ENCODE assay signal across 12 mouse cellular contexts in the genomic region with DNA sequence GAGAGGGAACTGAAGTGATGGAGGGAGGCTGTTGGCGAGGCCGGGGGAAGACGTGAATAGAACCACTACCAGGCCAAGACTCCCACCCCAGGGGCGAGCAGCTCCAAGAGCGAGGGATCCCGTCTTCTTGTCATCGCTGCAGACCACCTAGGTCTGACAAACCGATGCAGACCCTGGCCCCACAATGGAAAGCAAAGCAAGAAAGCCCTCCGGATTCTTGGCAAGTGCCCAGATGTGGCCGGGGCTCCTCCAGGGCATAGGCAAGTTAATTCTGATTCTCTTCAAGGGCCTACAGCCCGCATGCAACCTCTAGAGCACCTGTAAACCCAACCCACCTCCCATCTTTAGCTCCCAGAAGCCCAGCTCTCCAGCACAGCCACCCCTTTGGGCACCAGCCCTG. TPM values are rescaled to one million over a fixed set of nuclear protein-coding genes. Genes with fewer than 3 reads are reported as not detected.
DNase-seq lines count a peak whose midpoint lies in the region; ATAC-seq lines count a peak whose summit lies in the region.
"Had no signal": no experiment of that assay in that cellular context is flagged by ENCODE, and none has a peak within 500 bp of the region (broad histone marks: within the 10 kb centered on the region; RNA-seq: fewer than 3 reads in every experiment).

No protein-coding gene starts in this region.

- peak overlapping the region; percentile 89 for H3K27ac ChIP-seq in lung, embryonic 15.5 days
- peak overlapping the region; percentile 45; the same call in 1 of the 2 replicates for H3K27ac ChIP-seq in intestine, embryonic 16.5 days (ENCODE audit: low read length)
- peak overlapping the region; percentile 88 for H3K27ac ChIP-seq in neural tube, embryonic 14.5 days (ENCODE audit: low read depth, low read length)

- DNase-seq in cerebellum, adult 9-11 months: peak; percentile 53
- no peak for DNase-seq in cerebellum, postnatal 4 days (ENCODE audit: low spot score in 2 of 2)
- no peak for DNase-seq in lung, postnatal 25 days (ENCODE audit: low spot score)
- DNase-seq in testis, postnatal 14 days (ENCODE audit: low spot score): no peak
- DNase-seq in natural killer cell, adult 2 months (ENCODE audit: low spot score in 2 of 2): no peak
- DNase-seq: embryo, embryonic 11 days; kidney, postnatal 14 days had no signal

- WGBS in lung, embryonic 15.5 days: 61% methylated on average over 11 of the region's 11 CpGs
- WGBS in intestine, embryonic 16.5 days: 74% methylated on average over 11 of the region's 11 CpGs
- 62% methylated on average over 11 of the region's 11 CpGs for WGBS in neural tube, embryonic 14.5 days

- ATAC-seq in lung, embryonic 15.5 days (ENCODE audit: borderline replicate concordance, extremely low read depth, low FRiP score, low TSS enrichment): no peak
- no peak for ATAC-seq in intestine, embryonic 16.5 days
- ATAC-seq in neural tube, embryonic 14.5 days (ENCODE audit: low read depth): no peak
- ATAC-seq: activated CD4-positive, CD25-positive, alpha-beta regulatory T cell, adult 4 months had no signal

- no peak overlapping the region for H3K9ac ChIP-seq in lung, embryonic 15.5 days
- peak overlapping the region; percentile 36 for H3K9ac ChIP-seq in intestine, embryonic 16.5 days (ENCODE audit: low read depth, low read length)
- 0 out of 2 replicates have a peak overlapping the region, but pooled peaks have one; percentile 37 for H3K9ac ChIP-seq in neural tube, embryonic 14.5 days (replicated peaks; ENCODE audit: low read depth, low read length)

- H3K36me3 ChIP-seq in lung, embryonic 15.5 days: peaks cover 44% of the 10 kb centered on the region
- H3K36me3 ChIP-seq in intestine, embryonic 16.5 days (ENCODE audit: control insufficient read depth, insufficient read depth, low read length): peaks cover 39% of the 10 kb centered on the region
- H3K36me3 ChIP-seq in neural tube, embryonic 14.5 days (ENCODE audit: control insufficient read depth, insufficient read depth, low read length): peaks cover 40% of the 10 kb centered on the region

- H3K27me3 ChIP-seq in lung, embryonic 15.5 days: no peaks in the 10 kb centered on the region
- H3K27me3 ChIP-seq in intestine, embryonic 16.5 days (replicated peaks; ENCODE audit: control insufficient read depth, insufficient read depth, low read length): no peaks in the 10 kb centered on the region
- no peaks in the 10 kb centered on the region for H3K27me3 ChIP-seq in neural tube, embryonic 14.5 days (ENCODE audit: control insufficient read depth, insufficient read depth, low read length)

- H3K4me3 ChIP-seq in lung, embryonic 15.5 days: no peak overlapping the region
- H3K4me3 ChIP-seq in intestine, embryonic 16.5 days (ENCODE audit: low read length): no peak overlapping the region
- no peak overlapping the region for H3K4me3 ChIP-seq in neural tube, embryonic 14.5 days (ENCODE audit: low read depth, low read length)

- H3K4me1 ChIP-seq in lung, embryonic 15.5 days: peaks cover 97% of the 10 kb centered on the region
- peaks cover 88% of the 10 kb centered on the region for H3K4me1 ChIP-seq in intestine, embryonic 16.5 days (ENCODE audit: control insufficient read depth, insufficient read depth, low read length)
- peaks cover 76% of the 10 kb centered on the region for H3K4me1 ChIP-seq in neural tube, embryonic 14.5 days (ENCODE audit: control insufficient read depth, insufficient read depth, low read length)

- H3K9me3 ChIP-seq in lung, embryonic 15.5 days: no peaks in the 10 kb centered on the region
- H3K9me3 ChIP-seq in intestine, embryonic 16.5 days (ENCODE audit: control insufficient read depth, low read length): no peaks in the 10 kb centered on the region
- no peaks in the 10 kb centered on the region for H3K9me3 ChIP-seq in neural tube, embryonic 14.5 days (ENCODE audit: control insufficient read depth, low read length)

- peak overlapping the region; percentile 9; the same call in 1 of the 2 replicates for H3K4me2 ChIP-seq in lung, embryonic 15.5 days
- H3K4me2 ChIP-seq in intestine, embryonic 16.5 days (ENCODE audit: low read depth, low read length): no peak overlapping the region
- peak overlapping the region; percentile 24 for H3K4me2 ChIP-seq in neural tube, embryonic 14.5 days (ENCODE audit: low read depth, low read length)
- H3K4me2 ChIP-seq: liver, embryonic 11.5 days had no signal

RNA-seq across cellular contexts. Expression of a gene that starts 11.4 kb away (rescaled TPM):
- 145 and 157 TPM in 2 replicates for polyA plus RNA-seq in lung, embryonic 15.5 days (2015; fragmentation: Nextera tagmentation; extraction: Ambion mirVana)
- 56.5 and 65.5 TPM in 2 replicates for polyA plus RNA-seq in intestine, embryonic 16.5 days (2015; fragmentation: Nextera tagmentation; extraction: Ambion mirVana)
- polyA plus RNA-seq in neural tube, embryonic 14.5 days (2014; fragmentation: Nextera tagmentation; extraction: Ambion mirVana): 57.9 and 59.2 TPM in 2 replicates

RNA-seq across cellular contexts. Expression of a gene that starts 15.3 kb away (rescaled TPM):
- 11.4 TPM in 2 replicates for polyA plus RNA-seq in lung, embryonic 15.5 days (2015; fragmentation: Nextera tagmentation; extraction: Ambion mirVana)
- polyA plus RNA-seq in intestine, embryonic 16.5 days (2015; fragmentation: Nextera tagmentation; extraction: Ambion mirVana): 6.8 and 8.2 TPM in 2 replicates
- 1.3 and 3.5 TPM in 2 replicates for polyA plus RNA-seq in neural tube, embryonic 14.5 days (2014; fragmentation: Nextera tagmentation; extraction: Ambion mirVana)

RNA-seq across cellular contexts. Expression of a gene that starts 18.8 kb away (rescaled TPM):
- 232 and 246 TPM in 2 replicates for polyA plus RNA-seq in lung, embryonic 15.5 days (2015; fragmentation: Nextera tagmentation; extraction: Ambion mirVana)
- 168 and 186 TPM in 2 replicates for polyA plus RNA-seq in intestine, embryonic 16.5 days (2015; fragmentation: Nextera tagmentation; extraction: Ambion mirVana)
- 44.7 and 46.8 TPM in 2 replicates for polyA plus RNA-seq in neural tube, embryonic 14.5 days (2014; fragmentation: Nextera tagmentation; extraction: Ambion mirVana)

RNA-seq across cellular contexts. Expression of a gene that starts 43.5 kb away (rescaled TPM):
- polyA plus RNA-seq in lung, embryonic 15.5 days (2015; fragmentation: Nextera tagmentation; extraction: Ambion mirVana): 8.3 and 9.3 TPM in 2 replicates
- polyA plus RNA-seq in intestine, embryonic 16.5 days (2015; fragmentation: Nextera tagmentation; extraction: Ambion mirVana): 2.1 and 2.7 TPM in 2 replicates
- polyA plus RNA-seq in neural tube, embryonic 14.5 days (2014; fragmentation: Nextera tagmentation; extraction: Ambion mirVana): 2.7 and 3.4 TPM in 2 replicates

RNA-seq across cellular contexts. Expression of a gene that starts 57.0 kb away (rescaled TPM):
- 18.6 and 20.8 TPM in 2 replicates for polyA plus RNA-seq in lung, embryonic 15.5 days (2015; fragmentation: Nextera tagmentation; extraction: Ambion mirVana)
- polyA plus RNA-seq in intestine, embryonic 16.5 days (2015; fragmentation: Nextera tagmentation; extraction: Ambion mirVana): 12.4 and 13.2 TPM in 2 replicates
- 33.2 and 36.1 TPM in 2 replicates for polyA plus RNA-seq in neural tube, embryonic 14.5 days (2014; fragmentation: Nextera tagmentation; extraction: Ambion mirVana)
